Mouse (Mus musculus): ENCODE results near the gene Fbxo40.

The Fbxo40 gene

DNA sequence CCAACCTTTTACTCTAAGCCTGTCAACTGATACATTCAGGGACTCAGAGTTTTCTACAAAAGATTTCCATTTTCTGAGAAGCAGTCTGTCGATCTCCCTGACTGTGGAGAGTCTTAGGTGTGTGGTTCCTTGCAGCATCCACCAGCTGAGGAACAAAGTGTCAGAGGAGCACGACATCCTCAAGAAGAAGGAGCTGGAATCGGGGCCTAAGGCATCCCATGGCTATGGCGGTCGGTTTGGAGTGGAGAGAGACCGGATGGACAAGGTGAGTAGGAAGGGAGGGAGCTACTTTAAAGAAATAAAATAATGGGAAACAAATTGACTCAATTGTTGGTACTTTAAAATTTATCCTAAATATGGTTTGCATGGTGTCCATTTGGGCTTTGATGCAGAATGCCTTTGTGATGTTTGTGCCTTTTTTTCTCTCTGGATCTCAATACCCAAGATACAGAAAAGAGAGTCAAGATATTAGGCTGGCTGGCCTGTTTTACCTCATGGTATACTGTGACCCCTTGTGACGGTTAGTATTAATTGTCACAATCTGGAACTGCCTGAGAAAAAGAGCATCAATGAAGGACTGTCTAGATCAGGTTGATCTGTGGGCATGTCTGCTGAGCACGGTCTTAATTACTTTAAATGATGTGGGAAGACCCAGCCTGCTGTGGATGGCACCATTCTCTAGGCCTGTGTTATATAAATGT lies 43.7 kb downstream of the Fbxo40 start:
- no peak for DNase-seq (ENCODE audit: low spot score)

DNA sequence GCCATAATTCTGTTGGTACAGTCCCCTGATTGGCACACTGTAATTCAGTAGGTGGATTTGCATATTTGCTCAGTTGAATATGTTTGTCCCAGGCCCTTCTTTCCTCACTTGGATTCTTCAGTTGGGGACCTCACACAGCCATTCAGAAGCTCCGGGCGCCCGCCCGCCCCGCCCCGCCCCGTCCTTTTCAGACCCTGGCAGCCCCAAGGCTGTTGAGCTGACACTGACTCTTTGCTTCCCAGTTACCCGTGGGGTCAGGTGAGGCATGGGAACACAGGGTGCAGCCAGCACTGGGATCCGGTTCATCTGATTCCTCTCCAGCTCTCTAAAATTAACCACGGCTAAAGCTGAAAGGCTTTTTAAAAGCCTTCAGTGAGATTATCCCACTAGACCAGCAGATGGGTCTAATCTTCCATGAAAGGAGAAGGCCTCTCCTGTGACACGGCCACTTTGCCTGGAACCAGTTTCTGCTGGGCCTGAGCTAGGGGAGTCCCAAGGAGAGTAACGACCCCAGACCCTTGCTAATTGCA lies 45.3 kb downstream of the Fbxo40 start:
- DNase-seq (ENCODE audit: low spot score) = no peak

GRCm38 (mm10) chr16:36943591-36943990 lies 46.7 kb downstream of the Fbxo40 start:
- no peak for DNase-seq (ENCODE audit: low spot score)

- no peak for DNase-seq (ENCODE audit: low spot score)
Measured at GRCm38 (mm10) chr16:36941895-36942294, 48.4 kb downstream of the Fbxo40 start.

- DNase-seq (ENCODE audit: low spot score) = no peak
Measured at GRCm38 (mm10) chr16:36941137-36941727, 49.0 kb downstream of the Fbxo40 start.

- DNase-seq (ENCODE audit: low spot score) = no peak
Measured at GRCm38 (mm10) chr16:36935814-36936213, 54.5 kb downstream of the Fbxo40 start.

GRCm38 (mm10) chr16:36934841-36935620 lies 55.2 kb downstream of the Fbxo40 start, which contains the start of gene Hcls1:
Gene Hcls1 (plus strand): TSS chr16:36934983.
- DNase-seq (ENCODE audit: low spot score) = no peak

- no peak for DNase-seq (ENCODE audit: low spot score)
Measured at GRCm38 (mm10) chr16:36934131-36934840, 56.0 kb downstream of the Fbxo40 start.

DNA sequence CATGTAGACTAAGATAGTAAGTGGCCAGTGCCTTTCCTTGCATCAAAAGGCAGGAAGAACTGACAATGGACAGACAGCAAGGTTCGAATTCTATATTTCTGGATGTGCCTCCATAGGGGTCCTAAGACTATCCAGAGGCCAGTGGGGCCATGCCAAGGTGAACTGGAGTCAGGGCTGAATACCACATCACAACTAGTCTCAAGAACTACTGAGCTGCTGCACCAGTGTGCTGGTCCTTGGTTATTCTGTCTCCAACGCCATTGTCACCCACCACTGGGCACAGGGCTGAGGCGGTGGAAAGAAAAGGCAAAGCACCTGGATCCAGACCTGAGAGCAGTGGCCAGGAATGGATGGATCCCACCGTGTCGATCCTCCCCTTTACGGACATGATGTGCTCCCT lies 57.7 kb downstream of the Fbxo40 start:
- no peak for DNase-seq (ENCODE audit: low spot score)

GRCm38 (mm10) chr16:36931976-36932375 lies 58.3 kb downstream of the Fbxo40 start:
- no peak for DNase-seq (ENCODE audit: low spot score)

GRCm38 (mm10) chr16:36931381-36931780 lies 58.9 kb downstream of the Fbxo40 start:
- no peak for DNase-seq (ENCODE audit: low spot score)

GRCm38 (mm10) chr16:36930231-36931136 lies 59.8 kb downstream of the Fbxo40 start:
- no peak for DNase-seq (ENCODE audit: low spot score)

- DNase-seq (ENCODE audit: low spot score) = no peak
Measured at GRCm38 (mm10) chr16:36929216-36929615, 61.1 kb downstream of the Fbxo40 start.

GRCm38 (mm10) chr16:36928106-36928500 lies 62.2 kb downstream of the Fbxo40 start:
- DNase-seq (ENCODE audit: low spot score) = no peak

DNA sequence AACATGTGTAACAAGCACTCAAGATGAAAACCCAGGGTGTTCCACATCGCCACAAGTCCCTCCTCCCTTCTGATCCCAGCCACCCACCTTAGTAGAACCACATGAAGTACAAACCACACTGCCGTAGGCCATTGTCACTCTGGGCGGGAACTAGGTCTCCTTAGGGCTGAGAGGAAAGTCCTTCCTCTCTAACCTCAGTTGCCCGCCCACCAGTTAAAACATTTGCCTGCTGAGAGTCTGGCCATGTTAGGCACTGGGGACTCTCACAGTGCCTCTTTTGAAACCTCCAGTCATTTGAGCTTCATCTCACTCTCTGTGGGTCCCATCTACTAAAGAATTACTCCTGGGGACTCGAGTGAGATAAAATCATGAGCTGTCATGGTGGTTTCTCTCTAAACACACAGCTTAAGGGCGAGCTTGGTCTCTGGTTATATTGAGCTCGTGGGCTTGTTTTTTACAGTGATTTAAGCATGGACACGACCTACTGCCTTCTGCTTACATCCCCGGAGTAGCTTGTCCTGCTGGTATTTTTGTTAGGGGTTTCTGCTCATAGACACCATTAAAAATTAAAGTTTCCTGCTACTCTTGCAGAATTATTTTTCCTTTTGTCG lies 62.7 kb downstream of the Fbxo40 start:
- DNase-seq (ENCODE audit: low spot score) = no peak

DNA sequence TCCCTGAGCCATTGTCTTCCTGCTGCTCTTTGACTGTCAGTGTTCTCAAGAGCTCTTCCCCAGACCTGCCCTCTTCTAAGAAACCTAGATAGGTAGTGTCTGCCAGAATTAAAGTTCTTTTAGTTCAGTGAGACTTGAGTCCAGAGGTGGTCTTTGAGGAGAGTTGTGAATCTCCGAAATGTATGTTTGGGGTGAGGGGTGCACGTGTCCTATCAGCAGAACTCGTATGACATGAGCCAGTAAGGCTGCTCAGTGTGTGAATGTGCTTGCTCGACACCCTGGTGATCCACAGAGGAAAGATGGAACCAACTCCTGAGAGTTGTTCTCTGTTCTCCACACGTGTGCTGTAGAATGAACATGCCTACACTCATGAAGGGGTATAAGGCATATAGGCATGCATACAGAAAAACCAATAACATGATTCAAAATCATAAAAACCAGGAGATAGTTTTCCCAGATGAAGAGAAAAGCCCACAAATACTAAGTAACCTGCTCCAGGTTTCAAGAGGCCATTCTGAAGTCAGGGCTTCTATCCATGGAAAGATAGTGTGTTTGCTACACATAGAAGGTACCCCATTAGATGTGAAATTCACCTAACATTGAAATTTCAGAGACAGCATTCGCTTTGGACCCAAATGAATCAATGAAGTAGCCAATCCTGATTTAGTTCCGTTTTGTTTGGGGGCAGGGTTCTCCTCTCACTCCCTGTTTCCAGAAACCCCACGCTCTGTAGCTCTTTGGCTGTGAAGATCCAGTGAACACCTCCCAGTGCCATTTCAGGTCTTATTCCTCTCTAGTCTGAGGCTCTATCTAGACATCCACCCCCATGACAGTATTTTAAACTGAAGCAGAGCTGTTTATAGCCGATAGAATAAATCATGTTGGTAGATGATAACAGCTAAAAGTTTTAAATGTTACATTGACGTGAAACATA lies 63.5 kb downstream of the Fbxo40 start:
- DNase-seq (ENCODE audit: low spot score) = no peak

GRCm38 (mm10) chr16:36925797-36926196 lies 64.5 kb downstream of the Fbxo40 start:
- DNase-seq (ENCODE audit: low spot score) = no peak

- DNase-seq (ENCODE audit: low spot score) = no peak
Measured at GRCm38 (mm10) chr16:36925351-36925750, 64.9 kb downstream of the Fbxo40 start.

- no peak for DNase-seq (ENCODE audit: low spot score)
Measured at GRCm38 (mm10) chr16:36924312-36924711, 66.0 kb downstream of the Fbxo40 start.

DNA sequence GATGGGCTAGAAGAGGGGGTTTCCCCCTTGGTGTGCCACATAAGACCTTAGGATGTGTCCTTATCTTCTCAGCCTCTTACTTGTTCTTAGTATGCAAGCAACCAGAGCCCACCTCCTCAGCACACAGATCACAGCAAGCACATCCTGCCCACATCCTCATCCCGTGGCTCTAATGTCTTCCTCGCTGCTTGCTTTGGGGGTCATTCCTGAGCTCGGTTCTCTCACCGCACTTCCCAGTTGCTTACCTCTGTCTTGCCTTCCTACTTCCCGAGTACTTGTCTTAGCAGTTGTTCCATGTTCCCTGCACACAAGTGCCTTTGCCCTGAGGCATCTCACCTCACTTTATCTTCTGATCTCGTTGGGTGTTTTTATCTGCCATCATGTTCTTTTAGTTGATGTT lies 68.3 kb downstream of the Fbxo40 start:
- DNase-seq (ENCODE audit: low spot score) = no peak

All from layer of hippocampus, adult 9-10 months (tissue).